Mouse (Mus musculus) lung, adult 2 months (tissue): ENCODE measurements at regions not wholly inside any gene's neighbourhood (a gene's known extent, or its start where the extent isn't known, plus 50 kb on each side); places are given as distances from the start of the nearest gene placed in this dataset.

Experiments used
- CTCF ChIP-seq: fragments of 200-500 bp; IDR thresholded peaks from 2 replicates; pipeline ENCODE4 v1.5.1; 2011; ENCODE audit warnings: mild to moderate bottlenecking, low read length, control low read depth; ENCODE audit not compliant: insufficient read depth
- POLR2A ChIP-seq: fragments of 200-500 bp; IDR thresholded peaks from 2 replicates; pipeline ENCODE4 v1.6.1; 2011; ENCODE audit warnings: low read depth, mild to moderate bottlenecking, control low read depth, low read length, borderline replicate concordance; ENCODE audit errors: extremely low read depth

- no peak for TF ChIP-seq POLR2A
- no peak for TF ChIP-seq CTCF
Measured at GRCm38 (mm10) chr15:62325451-62326290, 1402.9 kb upstream of the A1bg start.
